Mouse (Mus musculus): ENCODE measurements around the gene Bcat1. TPM values are rescaled to one million over a fixed set of nuclear protein-coding genes. Genes with fewer than 3 reads are reported as not detected.
"Not testable (repeated sequence)": the region's sequence is repeated elsewhere in the genome, so short reads cannot be mapped to it uniquely, and the experiment has no call there.

Bcat1 gene
- total RNA-seq, 2 experiments from 2014 or later = 6.8 to 8.8 TPM

- intact Hi-C loops (cut with DNase I; ENCODE audit: low total_unique reads) = no loop called here
- DNase-seq = no peak
These were observed 24.9 kb upstream of the Bcat1 start for GRCm38 (mm10) chr6:145100923-145101322.

- intact Hi-C loops (cut with DNase I; ENCODE audit: low total_unique reads) = no loop called here
- DNase-seq = no peak
These were observed 18.4 kb upstream of the Bcat1 start for GRCm38 (mm10) chr6:145094431-145094830.

- DNase-seq; intact Hi-C loops (cut with DNase I; ENCODE audit: low total_unique reads): not testable (repeated sequence)
These were observed 17.1 kb upstream of the Bcat1 start for GRCm38 (mm10) chr6:145093038-145093622.

GRCm38 (mm10) chr6:145091998-145092397 is 16.0 kb upstream of the Bcat1 start:
- intact Hi-C loops (cut with DNase I; ENCODE audit: low total_unique reads) = no loop called here
- DNase-seq = no peak

- intact Hi-C loops (cut with DNase I; ENCODE audit: low total_unique reads) = no loop called here
- no peak for DNase-seq
These were observed 14.9 kb upstream of the Bcat1 start for GRCm38 (mm10) chr6:145090928-145091327.

- DNase-seq = no peak
- intact Hi-C loops (cut with DNase I; ENCODE audit: low total_unique reads) = no loop called here
These were observed 14.3 kb upstream of the Bcat1 start for GRCm38 (mm10) chr6:145090201-145090863.

- intact Hi-C loops (cut with DNase I; ENCODE audit: low total_unique reads) = loop anchor here (2.0 kb wide), 1 partner anchor 97 kb away; no protein-coding TSS in a partner anchor
These were observed 13.4 kb upstream of the Bcat1 start for GRCm38 (mm10) chr6:145089373-145089772.

GRCm38 (mm10) chr6:145088451-145089113 is 12.6 kb upstream of the Bcat1 start:
- no peak for DNase-seq
- intact Hi-C loops (cut with DNase I; ENCODE audit: low total_unique reads) = loop anchor here (2.0 kb wide), 1 partner anchor 98 kb away; no protein-coding TSS in a partner anchor

More at GRCm38 (mm10) chr6:145089373-145089772, 13.4 kb upstream of the Bcat1 start:
- no peak for DNase-seq

GRCm38 (mm10) chr6:145084343-145085117 is 8.5 kb upstream of the Bcat1 start:
- DNase-seq = no peak
- intact Hi-C loops (cut with DNase I; ENCODE audit: low total_unique reads) = no loop called here

GRCm38 (mm10) chr6:145081721-145082120 is 5.7 kb upstream of the Bcat1 start:
- DNase-seq = no peak
- intact Hi-C loops (cut with DNase I; ENCODE audit: low total_unique reads) = no loop called here

GRCm38 (mm10) chr6:145079087-145079759 is 3.2 kb upstream of the Bcat1 start:
- intact Hi-C loops (cut with DNase I; ENCODE audit: low total_unique reads) = no loop called here

GRCm38 (mm10) chr6:145076286-145076685 is 302 bp upstream of the Bcat1 start:
- intact Hi-C loops (cut with DNase I; ENCODE audit: low total_unique reads) = no loop called here
- no peak for DNase-seq

More at GRCm38 (mm10) chr6:145079087-145079759, 3.2 kb upstream of the Bcat1 start:
- DNase-seq = no peak

- intact Hi-C loops (cut with DNase I; ENCODE audit: low total_unique reads) = no loop called here
- no peak for DNase-seq
These were observed 866 bp downstream of the Bcat1 start for GRCm38 (mm10) chr6:145075088-145075547.

- DNase-seq = no peak
- intact Hi-C loops (cut with DNase I; ENCODE audit: low total_unique reads) = no loop called here
These were observed 1.5 kb downstream of the Bcat1 start for GRCm38 (mm10) chr6:145074461-145074860.

- no peak for DNase-seq
These were observed 6.1 kb downstream of the Bcat1 start for GRCm38 (mm10) chr6:145069921-145070320.

GRCm38 (mm10) chr6:145069397-145069796 is 6.6 kb downstream of the Bcat1 start:
- intact Hi-C loops (cut with DNase I; ENCODE audit: low total_unique reads) = no loop called here
- DNase-seq = no peak

More at GRCm38 (mm10) chr6:145069921-145070320, 6.1 kb downstream of the Bcat1 start:
- intact Hi-C loops (cut with DNase I; ENCODE audit: low total_unique reads) = no loop called here

- DNase-seq = no peak
- intact Hi-C loops (cut with DNase I; ENCODE audit: low total_unique reads) = no loop called here
These were observed 8.3 kb downstream of the Bcat1 start for GRCm38 (mm10) chr6:145067679-145068078.

- no peak for DNase-seq
- intact Hi-C loops (cut with DNase I; ENCODE audit: low total_unique reads) = no loop called here
These were observed 9.6 kb downstream of the Bcat1 start for GRCm38 (mm10) chr6:145066416-145066815.

GRCm38 (mm10) chr6:145065301-145065845 is 10.6 kb downstream of the Bcat1 start:
- intact Hi-C loops (cut with DNase I; ENCODE audit: low total_unique reads) = no loop called here
- no peak for DNase-seq
